Mouse (Mus musculus) hindbrain, embryonic 15.5 days (tissue): ENCODE results near the gene Trmt11. TPM values are rescaled to one million over a fixed set of nuclear protein-coding genes. Genes with fewer than 3 reads are reported as not detected.
A peak's percentile ranks its signal among the peaks of the same experiment; 100 is the strongest.
"Not testable (repeated sequence)": the region's sequence is repeated elsewhere in the genome, so short reads cannot be mapped to it uniquely, and the experiment has no call there.

ENCODE experiments used
- ATAC-seq: fragments of 200-750 bp; cut with Nextera tagmentation; 2 replicates; pipeline ENCODE4 v1.8.0; 2017; ENCODE audit warnings: low read depth, moderate number of reproducible peaks, moderate TSS enrichment; ENCODE audit not compliant: low FRiP score
- H3K27ac ChIP-seq: fragments of 300-500 bp; sonication (generic); replicated peaks from 2 replicates; pipeline ENCODE4 v1.5.1; 2015; ENCODE audit warnings: mild to moderate bottlenecking, inconsistent platforms
- H3K27me3 ChIP-seq: fragments of 300-500 bp; sonication (generic); 2 replicates; pipeline ENCODE4 v1.6.1; 2015; ENCODE audit warnings: control low read depth, inconsistent platforms
- H3K36me3 ChIP-seq: fragments of 300-500 bp; sonication (generic); 2 replicates; pipeline ENCODE4 v1.6.1; 2015; ENCODE audit warnings: control low read depth, inconsistent platforms
- H3K4me1 ChIP-seq: fragments of 300-500 bp; sonication (generic); replicated peaks from 2 replicates; pipeline ENCODE4 v1.6.1; 2015; ENCODE audit warnings: control low read depth, inconsistent platforms
- H3K4me2 ChIP-seq: fragments of 300-500 bp; sonication (generic); 2 replicates; pipeline ENCODE4 v1.6.1; 2015; ENCODE audit warnings: moderate library complexity, mild to moderate bottlenecking, inconsistent platforms
- H3K4me3 ChIP-seq: fragments of 300-500 bp; sonication (generic); 2 replicates; pipeline ENCODE4 v1.5.1; 2015; ENCODE audit warnings: mild to moderate bottlenecking, inconsistent platforms
- H3K9ac ChIP-seq: fragments of 300-500 bp; sonication (generic); 2 replicates; pipeline ENCODE4 v1.6.1; 2015; ENCODE audit warnings: inconsistent platforms
- H3K9me3 ChIP-seq: fragments of 300-500 bp; sonication (generic); 2 replicates; pipeline ENCODE4 v1.6.1; 2016; ENCODE audit warnings: control low read depth, inconsistent platforms
- WGBS: fragments of 180-500 bp; shearing (Covaris S2); methylation state at CpG from one replicate; pipeline ENCODE4 v1.1.7; 2015; 5-methylcytosine and 5-hydroxymethylcytosine counted together
- polyA plus RNA-seq: library from polyadenylated mRNA; unstranded; fragments of >200 nt; fragmentation: Nextera tagmentation; extraction: Ambion mirVana; gene quantifications from 2 replicates; pipeline ENCODE4 v1.2.1, GENCODE M21; 2015

Trmt11 gene
- polyA plus RNA-seq, 1 experiment from 2014 or later, result 20.0 TPM

GRCm38 (mm10) chr10:30552377-30552776, 48.2 kb downstream of the Trmt11 start:
- WGBS, result 100% methylated on average over 1 of the region's 1 CpGs
- Histone ChIP-seq H3K9ac (no peak overlapping the region), H3K4me3 (no peak overlapping the region), H3K9me3 (no peaks in the 10 kb centered on the region), H3K36me3 (peaks cover 24% of the 10 kb centered on the region), H3K4me2 (no peak overlapping the region), H3K27ac (no peak overlapping the region), H3K27me3 (no peaks in the 10 kb centered on the region), H3K4me1 (no peaks in the 10 kb centered on the region)
- no peak for ATAC-seq

DNA sequence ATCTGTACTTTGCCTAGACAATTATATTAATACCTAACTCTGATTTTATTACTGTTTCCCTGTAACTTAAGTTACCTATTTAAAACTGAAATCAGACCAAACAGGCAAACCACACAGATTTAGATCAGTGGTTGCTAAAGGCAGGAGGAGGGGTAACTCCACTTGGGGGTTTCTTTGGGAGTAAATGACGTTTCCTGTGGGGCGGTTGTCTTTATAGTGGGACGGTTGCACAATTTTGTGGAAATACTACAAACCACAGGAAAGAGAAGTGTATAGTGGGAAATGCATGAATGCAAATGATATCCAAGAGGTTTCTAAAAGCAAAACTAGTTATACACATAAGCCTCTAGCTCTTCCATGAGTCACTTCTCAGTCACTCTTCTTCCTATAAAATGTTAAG, 50.6 kb downstream of the Trmt11 start:
- no peaks in the 10 kb centered on the region for H3K27me3 ChIP-seq
- no peaks in the 10 kb centered on the region for H3K4me1 ChIP-seq
- H3K36me3 ChIP-seq, result peaks cover 19% of the 10 kb centered on the region

GRCm38 (mm10) chr10:30538538-30538815, 62.1 kb downstream of the Trmt11 start:
- 91% methylated on average over 5 of the region's 5 CpGs for WGBS
- H3K27me3 ChIP-seq, result no peaks in the 10 kb centered on the region
- ATAC-seq, result 0 out of 2 replicates have a peak, but pooled peaks have one; percentile 30
- no peak overlapping the region for H3K4me3 ChIP-seq
- H3K27ac ChIP-seq, result no peak overlapping the region
- no peaks in the 10 kb centered on the region for H3K9me3 ChIP-seq
- no peak overlapping the region for H3K4me2 ChIP-seq
- H3K4me1 ChIP-seq, result no peaks in the 10 kb centered on the region
- no peak overlapping the region for H3K9ac ChIP-seq
- H3K36me3 ChIP-seq, result peaks cover 12% of the 10 kb centered on the region; the same call in 1 of the 2 replicates

More for the DNA sequence above, 50.6 kb downstream of the Trmt11 start:
- Histone ChIP-seq H3K9ac (no peak overlapping the region), H3K4me2 (no peak overlapping the region), H3K27ac (no peak overlapping the region), H3K9me3 (no peaks in the 10 kb centered on the region), H3K4me3 (no peak overlapping the region)
- no peak for ATAC-seq
- WGBS, result 92% methylated on average over 3 of the region's 3 CpGs

- ATAC-seq, result peak; percentile 85
- Histone ChIP-seq H3K4me2 (no peak overlapping the region), H3K4me1 (no peaks in the 10 kb centered on the region), H3K9ac (no peak overlapping the region), H3K36me3 (peaks cover 12% of the 10 kb centered on the region; the same call in 1 of the 2 replicates), H3K27me3 (no peaks in the 10 kb centered on the region), H3K4me3 (no peak overlapping the region), H3K27ac (no peak overlapping the region), H3K9me3 (no peaks in the 10 kb centered on the region)
- WGBS, result 71% methylated on average over 10 of the region's 10 CpGs
These were observed 62.6 kb downstream of the Trmt11 start for GRCm38 (mm10) chr10:30537734-30538537.

DNA sequence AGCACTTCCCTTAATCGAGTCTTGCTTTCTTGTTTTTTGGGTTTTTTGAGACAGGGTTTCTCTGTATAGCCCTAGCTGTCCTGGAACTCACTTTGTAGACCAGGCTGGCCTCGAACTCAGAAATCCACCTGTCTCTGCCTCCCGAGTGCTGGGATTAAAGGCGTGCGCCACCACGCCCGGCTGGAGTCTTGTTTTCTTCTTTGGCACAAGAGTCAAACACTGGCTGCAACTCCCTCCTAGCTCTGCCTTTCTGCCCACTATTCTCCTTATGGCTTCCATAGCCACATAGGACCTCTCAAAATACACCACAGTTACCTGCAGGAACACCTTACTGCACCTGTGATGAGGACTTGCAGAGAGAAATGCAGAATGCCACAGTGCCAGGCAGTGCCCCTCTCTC, 64.6 kb downstream of the Trmt11 start:
- not testable (repeated sequence) for H3K4me1 ChIP-seq, H3K4me3 ChIP-seq, H3K27me3 ChIP-seq, H3K4me2 ChIP-seq, H3K36me3 ChIP-seq, H3K27ac ChIP-seq, H3K9me3 ChIP-seq, H3K9ac ChIP-seq, ATAC-seq
- 98% methylated on average over 7 of the region's 7 CpGs for WGBS

DNA sequence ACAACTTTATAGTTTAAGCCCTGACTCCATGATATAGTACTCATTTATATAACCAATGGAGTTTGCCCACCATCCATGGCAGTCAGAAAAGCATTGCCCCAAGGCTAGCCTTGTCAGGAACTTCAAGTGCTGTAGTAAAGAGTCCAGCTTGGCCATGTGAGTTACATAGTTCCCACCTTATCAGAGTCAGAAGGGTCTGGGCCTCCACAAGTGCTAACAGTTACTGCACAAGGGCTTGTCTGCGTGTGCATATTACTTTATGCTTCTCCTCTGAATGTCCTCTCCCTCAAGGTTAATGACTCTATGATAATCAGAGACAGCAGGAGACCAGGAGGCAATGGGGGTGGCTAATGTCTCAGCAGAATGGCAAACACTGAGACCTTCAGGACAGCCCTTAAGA, 73.4 kb downstream of the Trmt11 start:
- no peak overlapping the region for H3K4me3 ChIP-seq
- H3K27ac ChIP-seq, result no peak overlapping the region
- H3K4me1 ChIP-seq, result no peaks in the 10 kb centered on the region
- H3K9ac ChIP-seq, result no peak overlapping the region
- WGBS, result 92% methylated on average over 1 of the region's 1 CpGs
- no peak for ATAC-seq
- H3K4me2 ChIP-seq, result no peak overlapping the region
- no peaks in the 10 kb centered on the region for H3K9me3 ChIP-seq
- H3K27me3 ChIP-seq, result no peaks in the 10 kb centered on the region
- no peaks in the 10 kb centered on the region for H3K36me3 ChIP-seq

GRCm38 (mm10) chr10:30521727-30522126, 78.8 kb downstream of the Trmt11 start:
- Histone ChIP-seq H3K4me2 (no peak overlapping the region), H3K9ac (no peak overlapping the region), H3K36me3 (no peaks in the 10 kb centered on the region), H3K27me3 (no peaks in the 10 kb centered on the region), H3K27ac (no peak overlapping the region), H3K4me1 (no peaks in the 10 kb centered on the region), H3K4me3 (no peak overlapping the region), H3K9me3 (no peaks in the 10 kb centered on the region)
- no peak for ATAC-seq

- 94% methylated on average over 5 of the region's 5 CpGs for WGBS
- no peak overlapping the region for H3K9ac ChIP-seq
- H3K4me1 ChIP-seq, result no peaks in the 10 kb centered on the region
- H3K4me2 ChIP-seq, result no peak overlapping the region
- no peaks in the 10 kb centered on the region for H3K27me3 ChIP-seq
- H3K27ac ChIP-seq, result no peak overlapping the region
- no peaks in the 10 kb centered on the region for H3K36me3 ChIP-seq
- no peak overlapping the region for H3K4me3 ChIP-seq
- H3K9me3 ChIP-seq, result no peaks in the 10 kb centered on the region
- no peak for ATAC-seq
These were observed 81.4 kb downstream of the Trmt11 start for GRCm38 (mm10) chr10:30519143-30519542.

GRCm38 (mm10) chr10:30517224-30517623, 83.3 kb downstream of the Trmt11 start:
- Histone ChIP-seq H3K9me3 (no peaks in the 10 kb centered on the region), H3K9ac (no peak overlapping the region), H3K4me1 (no peaks in the 10 kb centered on the region), H3K4me3 (no peak overlapping the region), H3K4me2 (no peak overlapping the region), H3K27me3 (no peaks in the 10 kb centered on the region), H3K36me3 (no peaks in the 10 kb centered on the region), H3K27ac (no peak overlapping the region)
- ATAC-seq, result no peak
- WGBS, result 77% methylated on average over 2 of the region's 2 CpGs

DNA sequence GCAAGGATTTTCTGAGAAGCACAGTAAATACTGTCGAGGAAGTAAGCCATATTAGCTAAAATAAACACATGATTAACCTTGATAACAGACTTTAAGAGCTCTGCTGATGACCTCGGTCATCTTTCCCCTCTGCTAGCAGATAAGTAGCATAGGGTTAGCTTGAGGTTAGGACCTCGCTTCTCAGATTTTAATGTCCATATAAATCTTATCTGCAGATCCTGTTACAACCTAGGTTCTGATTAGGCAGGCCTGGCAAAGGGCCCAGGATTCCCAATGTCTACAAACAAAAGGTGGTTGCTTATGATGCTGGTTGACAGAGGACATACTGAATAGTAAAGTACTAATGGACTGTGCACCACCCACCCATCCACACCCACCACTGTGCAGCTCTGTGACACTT, 83.8 kb downstream of the Trmt11 start:
- 93% methylated on average over 3 of the region's 3 CpGs for WGBS
- Histone ChIP-seq H3K4me1 (no peaks in the 10 kb centered on the region), H3K36me3 (no peaks in the 10 kb centered on the region), H3K9ac (no peak overlapping the region), H3K27me3 (no peaks in the 10 kb centered on the region), H3K27ac (no peak overlapping the region), H3K4me3 (no peak overlapping the region), H3K4me2 (no peak overlapping the region), H3K9me3 (no peaks in the 10 kb centered on the region)
- ATAC-seq, result no peak

DNA sequence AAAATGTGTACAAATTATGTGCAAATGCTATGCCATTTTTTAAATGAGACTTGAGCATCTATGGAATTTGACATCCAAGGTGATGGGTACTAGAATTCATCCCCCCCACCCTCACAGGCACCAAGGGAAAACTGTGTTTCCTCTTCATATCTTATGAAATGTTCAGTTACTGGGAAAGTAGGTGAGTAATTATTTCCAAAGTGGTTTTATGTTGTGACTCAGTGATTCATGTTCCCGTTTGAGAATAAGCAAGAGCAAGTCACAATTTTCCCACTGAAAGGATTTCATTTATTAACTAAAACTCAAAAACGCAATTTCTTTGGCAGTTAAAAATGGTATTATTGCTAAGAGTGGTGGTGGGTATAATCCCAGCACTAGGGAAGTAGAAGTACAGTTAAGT, 95.8 kb downstream of the Trmt11 start:
- WGBS, result 77% methylated on average over 2 of the region's 2 CpGs
- ATAC-seq, result no peak
- Histone ChIP-seq H3K4me3 (no peak overlapping the region), H3K4me1 (no peaks in the 10 kb centered on the region), H3K9ac (no peak overlapping the region), H3K4me2 (no peak overlapping the region), H3K27me3 (no peaks in the 10 kb centered on the region), H3K9me3 (no peaks in the 10 kb centered on the region), H3K27ac (no peak overlapping the region), H3K36me3 (no peaks in the 10 kb centered on the region)

DNA sequence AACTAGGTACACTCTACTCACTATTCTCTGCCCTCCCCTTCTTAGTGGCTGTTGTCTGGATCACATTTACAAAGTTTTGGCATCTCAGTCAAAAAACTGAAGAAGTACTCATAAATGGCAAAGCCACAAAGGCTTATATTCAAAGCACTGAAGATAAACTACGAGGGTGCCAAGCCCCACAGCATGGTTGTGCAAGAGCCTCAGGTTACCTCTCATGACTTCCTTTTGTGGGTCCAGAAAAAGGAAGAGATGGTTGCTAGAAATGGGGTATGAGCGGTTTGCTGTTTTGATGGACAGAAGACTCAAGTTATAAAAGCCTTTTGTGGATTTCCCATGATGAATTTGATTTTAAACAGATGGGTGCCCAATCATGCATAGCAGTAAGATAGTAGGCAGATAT, 97.4 kb downstream of the Trmt11 start:
- Histone ChIP-seq H3K36me3 (no peaks in the 10 kb centered on the region), H3K4me3 (no peak overlapping the region), H3K9ac (no peak overlapping the region), H3K4me2 (no peak overlapping the region), H3K4me1 (no peaks in the 10 kb centered on the region), H3K27me3 (no peaks in the 10 kb centered on the region), H3K27ac (no peak overlapping the region), H3K9me3 (no peaks in the 10 kb centered on the region)
- WGBS, result 89% methylated on average over 2 of the region's 2 CpGs
- no peak for ATAC-seq

DNA sequence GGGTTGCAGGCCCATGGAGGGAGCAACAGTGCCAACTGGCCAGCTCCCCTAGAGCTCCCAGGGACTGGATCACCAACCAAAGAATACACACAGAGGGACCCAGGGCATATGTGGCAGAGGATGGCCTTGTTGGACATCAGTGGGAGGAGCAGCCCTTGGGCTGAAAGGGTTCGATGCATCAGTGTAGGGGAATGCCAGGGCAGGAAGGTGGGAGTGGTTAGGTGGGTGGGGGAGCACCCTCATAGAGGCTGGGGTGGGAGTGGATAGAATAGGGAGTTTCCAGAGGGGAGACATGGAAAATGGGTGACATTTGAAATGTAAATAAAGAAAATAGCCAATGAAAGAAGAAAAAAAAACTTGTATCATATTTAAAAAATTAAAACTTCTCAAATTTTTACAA, 97.8 kb downstream of the Trmt11 start:
- H3K36me3 ChIP-seq, result no peaks in the 10 kb centered on the region
- no peak overlapping the region for H3K4me3 ChIP-seq
- no peaks in the 10 kb centered on the region for H3K9me3 ChIP-seq
- H3K9ac ChIP-seq, result no peak overlapping the region
- H3K4me1 ChIP-seq, result no peaks in the 10 kb centered on the region
- no peaks in the 10 kb centered on the region for H3K27me3 ChIP-seq
- ATAC-seq, result no peak
- no peak overlapping the region for H3K27ac ChIP-seq
- H3K4me2 ChIP-seq, result no peak overlapping the region
- WGBS, result 90% methylated on average over 1 of the region's 1 CpGs
